Mouse (Mus musculus) monocyte, adult 2 months (primary cell): ENCODE measurements around the gene Itga6.
"Not testable (repeated sequence)": the region's sequence is repeated elsewhere in the genome, so short reads cannot be mapped to it uniquely, and the experiment has no call there.

Source experiments
- DNase-seq, 2 experiments: peaks; one replicate each; pipeline ENCODE4 v3.0.0; 2022; ENCODE audit warnings: low spot score in 2 of 2, low read depth in 1 of 2

Itga6 gene

GRCm38 (mm10) chr2:71887269-71887668, 141.9 kb downstream of the Itga6 start:
- no peak for DNase-seq

DNA sequence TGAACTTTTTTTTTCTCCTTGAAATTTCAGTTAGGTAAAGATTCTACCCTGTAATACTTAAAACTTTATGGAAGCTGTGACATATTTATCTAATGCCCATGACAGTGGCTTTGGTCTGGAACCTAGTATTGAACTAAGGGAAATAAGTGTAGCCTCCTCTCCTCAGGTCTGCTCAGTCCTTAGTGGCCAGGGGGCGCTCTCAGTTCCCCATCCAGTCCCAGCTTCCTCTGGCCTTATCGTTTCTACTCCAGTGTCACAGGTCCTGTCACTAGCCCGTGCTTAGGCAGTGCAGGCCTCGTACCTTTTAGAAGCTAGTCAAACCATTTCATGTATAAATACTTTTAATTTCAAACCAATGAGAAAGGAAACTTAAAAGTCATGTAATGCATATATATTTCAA, 143.0 kb downstream of the Itga6 start:
- DNase-seq = no peak

DNA sequence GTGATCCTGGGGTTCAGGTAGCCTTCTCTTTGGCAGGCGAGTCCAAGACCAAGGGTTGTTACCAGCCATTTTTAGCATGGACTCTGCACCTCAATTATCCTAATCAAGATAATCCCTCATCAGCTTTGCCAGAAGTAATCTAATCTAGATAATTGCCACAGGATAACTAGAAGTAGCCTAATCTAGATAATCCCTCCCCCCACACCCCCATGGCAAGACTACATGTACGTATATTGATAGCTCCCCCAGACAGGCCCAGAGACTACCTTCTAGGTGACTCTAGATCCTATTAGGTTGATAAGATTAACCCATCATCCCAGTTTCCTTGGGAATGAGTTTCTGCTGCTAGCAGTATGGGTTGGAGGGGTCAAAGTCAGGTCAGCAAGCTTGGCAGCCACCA, 146.1 kb downstream of the Itga6 start:
- DNase-seq = no peak

GRCm38 (mm10) chr2:71892741-71893349, 147.4 kb downstream of the Itga6 start:
- DNase-seq = no peak

DNA sequence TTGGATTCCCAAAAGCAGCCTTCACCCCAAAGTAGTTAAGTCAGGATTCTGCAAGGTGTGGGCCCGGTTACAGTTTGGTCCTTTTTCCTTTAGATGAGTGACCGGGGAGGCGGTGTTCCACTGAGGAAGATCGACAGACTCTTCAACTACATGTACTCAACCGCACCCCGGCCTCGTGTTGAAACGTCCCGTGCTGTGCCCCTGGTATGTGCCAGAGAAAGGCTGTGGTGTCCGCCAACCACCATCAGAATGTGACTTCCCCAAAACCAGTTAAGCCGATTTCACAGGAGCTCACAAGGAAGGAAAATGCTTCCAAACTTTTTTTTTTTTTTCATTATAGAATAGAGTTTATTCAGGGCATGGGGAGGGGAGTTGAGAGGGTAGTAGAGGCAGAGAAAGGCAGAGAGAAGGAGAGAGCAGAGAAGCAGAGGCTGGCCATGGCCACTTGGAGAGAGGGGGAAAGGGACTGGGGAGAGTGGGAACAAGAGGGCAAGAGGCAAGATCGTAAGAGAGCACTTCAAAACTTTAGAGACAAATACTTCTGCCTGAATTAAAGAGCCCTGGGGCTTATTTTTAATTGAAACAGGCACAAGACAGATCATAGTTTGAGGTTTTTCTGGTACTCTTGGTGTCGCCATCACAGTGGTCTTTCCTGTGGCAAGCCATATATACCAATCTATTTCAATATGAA, 150.3 kb downstream of the Itga6 start:
- DNase-seq = no peak

- no peak for DNase-seq
Observed at GRCm38 (mm10) chr2:71897420-71897819, 152.0 kb downstream of the Itga6 start.

GRCm38 (mm10) chr2:71898335-71898856, 153.0 kb downstream of the Itga6 start:
- DNase-seq = no peak

DNA sequence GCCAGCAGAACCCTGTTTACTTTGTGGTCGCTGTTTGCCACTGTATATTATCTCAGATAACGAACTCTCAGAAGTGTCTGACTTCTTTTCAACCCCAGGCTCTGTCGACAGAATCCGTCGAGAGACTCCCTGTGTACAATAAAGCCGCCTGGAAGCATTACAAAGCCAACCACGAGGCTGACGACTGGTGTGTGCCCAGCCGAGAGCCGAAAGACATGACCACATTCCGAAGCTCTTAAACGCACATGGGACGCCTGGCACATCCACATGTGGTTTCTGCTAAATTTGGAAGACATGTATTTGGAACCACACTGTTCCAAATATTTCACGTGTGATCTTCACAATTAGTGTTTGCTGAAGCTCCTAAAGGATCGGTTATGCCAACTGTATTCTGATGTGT, 154.5 kb downstream of the Itga6 start:
- DNase-seq = no peak

DNA sequence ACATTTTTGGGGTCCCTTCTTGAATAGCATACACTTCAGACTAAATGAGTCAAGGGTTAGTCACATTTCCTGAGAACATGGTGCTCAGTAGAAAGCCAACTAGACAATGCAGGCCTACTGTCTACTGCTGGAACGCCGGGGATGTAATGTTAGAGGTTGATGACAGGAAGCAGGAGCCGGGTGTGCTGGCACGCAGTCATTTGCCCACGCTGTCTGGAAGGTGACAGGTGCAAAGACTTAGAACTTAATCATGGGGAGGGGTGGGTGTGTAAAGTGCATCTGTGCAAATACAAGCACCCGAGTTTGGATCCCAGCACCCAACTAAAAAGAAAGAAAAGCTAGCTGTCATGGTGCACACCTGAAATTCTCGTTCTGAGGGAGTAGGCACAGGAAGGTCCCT, 159.7 kb downstream of the Itga6 start:
- no peak for DNase-seq

GRCm38 (mm10) chr2:71906356-71906755, 160.9 kb downstream of the Itga6 start:
- DNase-seq = not testable (repeated sequence)
